Mouse (Mus musculus) lung, postnatal 36 days (tissue): Measurements from ENCODE around the gene Fgfrl1.
A peak's percentile ranks its signal among the peaks of the same experiment; 100 is the strongest.

Source experiments
- DNase-seq: peaks from one replicate; pipeline ENCODE4 v3.0.0; 2022; ENCODE audit warnings: mixed read lengths

Fgfrl1 gene

GRCm38 (mm10) chr5:108692271-108692670, at the start of gene Fgfrl1:
Gene Fgfrl1, plus strand, starts transcription at chr5:108692382.
- DNase-seq = peak; percentile 81

DNA sequence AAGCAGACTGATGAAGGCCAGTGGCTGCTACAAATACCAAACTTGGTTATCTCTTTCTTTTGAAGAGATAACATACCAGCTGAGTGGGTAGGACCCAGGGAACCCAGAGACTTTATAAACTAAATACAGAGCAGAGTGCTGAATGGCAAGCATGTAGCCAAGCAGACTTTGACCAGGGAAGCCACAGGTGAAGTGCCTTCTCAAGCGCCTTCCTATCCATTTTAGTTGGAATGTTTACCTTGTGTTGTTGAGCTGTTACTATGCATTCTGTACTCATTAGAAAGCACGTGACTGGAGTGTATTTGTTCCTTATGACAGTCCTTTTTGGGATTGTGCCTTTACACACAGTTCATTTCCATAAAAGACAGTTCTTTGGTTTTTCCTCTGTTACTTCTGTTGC, 48.5 kb upstream of the Fgfrl1 start:
- DNase-seq = peak; percentile 18

- no peak for DNase-seq
These were observed 46.4 kb upstream of the Fgfrl1 start for GRCm38 (mm10) chr5:108645651-108646342.

DNA sequence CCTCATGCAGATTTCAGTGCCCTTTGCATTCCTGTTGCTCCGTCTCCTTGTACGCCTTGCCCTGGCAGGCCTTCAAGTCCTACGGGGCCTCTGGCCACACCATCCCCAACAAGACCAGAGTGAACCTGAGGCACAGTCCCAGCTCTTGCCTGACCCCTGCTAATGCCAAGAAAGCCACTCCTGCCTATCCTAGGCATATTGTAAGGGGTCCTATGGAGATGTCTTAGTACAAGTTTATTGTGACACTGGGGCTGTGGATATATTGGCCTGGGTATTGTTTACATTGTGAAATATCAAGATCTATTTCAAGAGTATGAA, 45.9 kb upstream of the Fgfrl1 start:
- peak; percentile 40 for DNase-seq

- no peak for DNase-seq
These were observed 44.9 kb upstream of the Fgfrl1 start for GRCm38 (mm10) chr5:108647311-108647710.

DNA sequence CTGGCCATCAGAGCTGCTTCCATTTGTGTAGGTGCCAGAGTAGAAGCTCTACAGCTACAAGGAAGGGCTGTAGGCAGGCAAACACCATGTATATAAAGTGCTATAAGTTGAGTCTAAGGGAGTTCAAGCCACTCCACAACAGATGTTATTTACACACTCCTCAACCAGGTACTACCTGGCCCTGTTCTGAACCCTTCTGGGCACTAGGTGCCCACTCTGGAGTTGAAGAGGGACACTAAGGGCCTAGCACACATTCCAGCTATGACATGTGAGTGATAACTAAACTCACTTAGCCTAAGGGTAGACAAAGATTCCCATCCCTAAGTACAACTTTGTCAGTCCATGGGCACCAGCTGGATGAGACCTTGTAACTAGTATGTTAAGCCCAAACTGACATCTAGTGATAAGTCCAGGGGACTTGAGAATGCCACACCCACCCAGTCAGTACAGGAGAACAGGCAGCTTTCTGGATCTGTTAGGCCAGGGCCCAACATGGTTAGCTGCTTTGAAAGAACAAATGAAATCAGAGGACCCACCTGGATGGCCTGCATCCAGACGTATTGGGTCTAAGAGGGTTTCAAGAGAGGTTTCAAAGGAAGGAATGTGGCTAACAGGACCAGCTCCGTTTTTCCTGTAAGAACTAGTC, 44.2 kb upstream of the Fgfrl1 start:
- peak; percentile 23 for DNase-seq

DNA sequence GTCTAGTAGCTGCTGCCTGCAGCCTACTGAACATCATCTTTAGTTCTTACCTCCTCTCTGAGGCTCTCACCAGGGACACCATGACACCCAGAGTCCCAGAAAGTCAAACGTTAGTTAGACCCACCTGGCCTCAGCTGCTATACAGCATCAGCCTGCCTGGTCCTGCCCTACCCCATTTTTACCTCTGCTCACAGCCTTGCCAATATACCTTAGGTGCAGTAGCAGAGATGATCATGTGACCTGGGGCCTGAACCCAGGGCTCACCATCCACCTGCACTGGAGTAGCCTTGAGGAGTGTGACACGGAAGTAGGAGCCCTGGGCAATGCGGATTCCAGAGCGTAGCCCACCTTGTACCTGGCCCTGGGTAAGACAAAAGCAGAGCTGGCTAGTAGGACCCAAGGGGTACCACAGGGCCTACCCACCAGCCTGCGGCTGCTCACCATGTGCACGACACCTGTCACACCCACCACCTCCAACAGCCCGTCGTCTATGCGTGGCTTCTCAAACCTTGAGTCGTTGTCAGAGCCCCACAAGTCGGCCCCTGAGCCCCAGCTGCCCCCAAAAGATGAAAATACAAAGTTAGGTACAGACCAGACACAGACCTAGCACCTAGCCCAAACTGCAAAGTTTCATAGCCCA, 43.1 kb upstream of the Fgfrl1 start:
- DNase-seq = no peak

DNA sequence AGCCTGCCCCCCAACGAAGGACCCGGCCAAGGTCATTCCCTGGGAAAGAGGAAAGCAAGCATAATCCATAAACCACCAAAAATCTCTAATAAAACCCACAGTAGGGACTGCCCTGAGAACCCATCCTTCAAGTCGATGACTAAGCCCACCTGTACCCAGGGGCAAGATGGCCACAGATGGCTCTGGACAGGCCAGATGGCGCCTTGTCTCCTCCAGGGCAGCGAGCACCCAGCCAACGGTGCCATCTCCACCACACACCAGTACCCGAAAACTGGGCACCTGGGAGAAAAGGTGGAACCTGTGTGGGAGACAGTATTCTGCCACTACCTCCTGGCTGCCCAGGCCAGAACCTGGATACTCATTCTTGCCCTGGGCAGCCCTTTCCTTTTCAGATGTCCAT, 41.8 kb upstream of the Fgfrl1 start:
- DNase-seq = no peak

- no peak for DNase-seq
These were observed 41.0 kb upstream of the Fgfrl1 start for GRCm38 (mm10) chr5:108651136-108651720.

- DNase-seq = peak; percentile 93
These were observed 40.4 kb upstream of the Fgfrl1 start for GRCm38 (mm10) chr5:108651823-108652222.

- DNase-seq = no peak
These were observed 38.8 kb upstream of the Fgfrl1 start for GRCm38 (mm10) chr5:108653341-108653740.

- no peak for DNase-seq
These were observed 37.7 kb upstream of the Fgfrl1 start for GRCm38 (mm10) chr5:108654444-108654990.

DNA sequence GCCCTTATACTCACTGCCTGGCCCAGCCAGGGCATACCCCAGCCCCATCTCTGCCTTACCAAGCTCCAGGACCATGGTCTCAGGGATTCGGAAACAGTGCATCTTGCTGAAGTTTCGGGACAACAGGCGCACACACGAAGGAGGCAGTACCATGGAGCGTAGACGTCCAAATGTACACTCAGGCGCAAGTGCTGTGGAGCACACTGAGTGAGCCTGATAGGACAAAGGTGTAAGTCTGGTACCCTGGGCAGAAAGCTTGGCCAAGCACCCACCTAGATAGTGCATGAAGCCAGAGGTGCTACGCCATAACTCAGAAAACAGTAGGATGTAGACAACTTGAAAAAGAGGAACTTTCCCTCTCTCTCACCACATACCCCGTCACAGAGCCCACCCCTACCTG, 36.8 kb upstream of the Fgfrl1 start:
- no peak for DNase-seq

DNA sequence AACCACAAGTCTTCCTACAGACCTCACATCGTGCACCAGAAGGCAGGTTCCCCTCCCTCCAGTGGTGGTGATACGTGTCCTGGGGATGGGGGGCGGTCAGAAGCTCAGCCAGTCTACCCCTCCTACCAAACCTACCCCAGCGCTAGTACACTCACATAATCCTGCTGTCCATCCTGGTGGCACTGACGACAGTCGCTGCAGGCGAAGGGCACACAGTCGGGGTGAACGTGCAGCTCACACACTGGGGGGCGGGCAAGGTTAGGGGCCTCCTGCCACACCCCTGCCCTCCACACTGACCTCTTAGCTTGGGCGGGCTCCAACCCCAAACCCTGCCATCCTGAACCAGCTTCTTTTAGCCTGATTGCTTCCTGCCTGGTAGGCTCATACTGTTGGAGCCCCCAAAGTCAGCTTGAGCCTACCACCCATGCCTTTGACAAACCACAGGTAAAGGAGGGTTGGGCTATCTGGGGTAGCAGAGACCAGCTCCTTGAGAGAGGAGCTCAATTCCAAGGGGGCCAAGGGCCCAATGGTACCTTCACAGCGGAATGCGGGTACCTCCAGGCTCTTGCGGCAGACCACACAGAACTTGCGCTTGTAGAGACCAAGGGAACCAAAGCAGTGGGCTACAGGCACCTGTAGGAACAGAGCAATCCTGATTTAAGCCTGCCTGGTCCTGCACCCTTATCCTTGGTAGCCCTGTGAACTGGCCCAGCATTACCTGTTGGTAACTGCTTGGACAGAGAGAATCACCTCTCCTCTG, 36.1 kb upstream of the Fgfrl1 start:
- no peak for DNase-seq

DNA sequence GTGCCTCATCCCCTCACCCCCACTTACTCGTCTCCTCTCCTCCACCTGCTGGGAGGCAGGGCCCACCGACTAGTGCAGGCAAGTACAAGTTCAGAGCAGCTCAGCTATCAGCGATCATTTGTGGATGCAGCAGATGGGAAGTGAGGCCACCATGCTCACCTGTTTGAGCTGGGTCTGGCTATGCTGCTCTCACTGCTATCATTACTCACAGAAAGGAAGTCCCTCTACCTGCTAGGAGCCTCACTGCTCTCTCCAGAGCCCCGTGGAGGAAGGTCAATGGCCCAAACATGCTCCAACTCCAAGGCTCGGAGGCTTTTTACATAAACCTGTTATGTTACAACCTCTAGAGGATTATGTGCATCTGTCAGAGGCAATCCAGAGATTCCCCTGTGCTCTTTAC, 34.8 kb upstream of the Fgfrl1 start:
- no peak for DNase-seq

GRCm38 (mm10) chr5:108658611-108659010, 33.6 kb upstream of the Fgfrl1 start:
- no peak for DNase-seq

DNA sequence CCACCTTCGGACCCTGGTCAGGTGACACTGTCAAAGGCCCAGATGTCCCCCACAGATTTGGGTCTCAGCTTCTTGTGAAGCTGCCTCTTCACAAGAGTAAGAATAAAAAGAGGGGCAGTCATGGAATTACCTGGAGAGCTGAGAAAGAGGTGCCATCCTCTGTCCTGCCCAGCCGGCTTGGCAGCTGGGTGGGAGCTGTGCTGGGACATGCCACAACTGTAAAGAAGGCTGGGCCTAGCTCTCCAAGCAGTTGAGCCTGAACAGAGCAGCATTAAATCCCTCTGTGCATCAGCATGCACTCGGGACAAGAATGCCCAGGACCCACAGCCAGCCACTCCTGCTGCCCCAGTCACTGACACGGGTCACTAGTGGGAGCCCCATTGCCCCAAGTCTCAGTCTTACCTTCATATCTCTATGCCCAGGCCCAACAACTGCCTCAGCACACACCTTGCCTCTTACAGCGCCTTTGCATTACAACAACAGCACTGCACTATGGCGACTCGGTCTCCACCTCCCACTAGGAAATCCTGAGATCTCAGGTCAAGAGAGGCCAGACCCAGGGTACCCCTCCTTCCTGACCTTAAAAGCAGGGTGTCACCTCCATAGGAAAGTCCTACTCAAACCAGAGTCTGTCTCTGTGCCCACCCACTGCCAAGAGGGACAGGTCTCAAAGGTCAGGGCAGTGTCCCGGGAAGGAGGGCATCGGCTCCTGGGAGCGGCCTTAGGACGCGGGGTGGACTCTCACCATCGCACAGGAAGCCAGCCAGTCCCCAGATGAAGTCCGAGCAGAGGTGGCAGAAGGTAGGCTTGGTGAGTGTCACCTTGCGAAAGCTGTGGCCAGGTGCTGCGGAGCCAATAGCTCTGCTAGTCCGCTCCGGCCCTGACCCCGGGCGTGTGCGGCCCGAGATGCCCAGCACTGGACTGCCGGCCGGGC, 32.2 kb upstream of the Fgfrl1 start, which contains the start of gene Idua:
Gene Idua (plus strand): TSS at position 634 of the 934 bp plus-strand sequence.
- DNase-seq = no peak

DNA sequence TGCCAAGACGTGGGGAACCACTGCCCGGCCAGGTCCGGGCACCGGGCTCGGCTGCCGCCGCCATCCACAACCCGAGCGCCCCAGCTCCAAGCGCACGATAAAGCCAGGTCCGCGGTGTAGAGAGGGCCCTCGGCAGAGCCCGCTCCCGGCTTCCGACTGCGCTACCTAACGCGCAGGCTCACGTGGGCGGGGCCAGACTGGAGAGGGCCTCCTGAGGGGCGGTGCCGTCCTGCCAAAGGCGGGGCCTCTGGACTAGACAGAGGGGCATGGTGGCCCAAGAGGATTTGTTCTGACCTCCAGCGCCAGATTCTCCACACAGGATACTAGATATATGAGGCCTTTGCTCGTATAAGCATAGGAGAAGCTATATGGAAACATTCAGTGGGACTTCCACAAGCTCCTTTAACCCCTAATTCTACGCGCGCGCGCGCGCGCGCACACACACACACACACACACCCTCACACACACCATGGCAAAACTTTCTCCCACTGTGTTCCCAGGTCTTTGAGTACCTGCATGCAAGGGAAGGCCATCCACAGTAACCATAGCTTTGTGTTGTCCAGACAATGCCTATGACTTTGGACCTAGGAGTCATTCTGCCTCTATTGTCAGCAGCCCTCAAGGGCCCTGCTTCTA, 31.4 kb upstream of the Fgfrl1 start:
- peak; percentile 97 for DNase-seq

DNA sequence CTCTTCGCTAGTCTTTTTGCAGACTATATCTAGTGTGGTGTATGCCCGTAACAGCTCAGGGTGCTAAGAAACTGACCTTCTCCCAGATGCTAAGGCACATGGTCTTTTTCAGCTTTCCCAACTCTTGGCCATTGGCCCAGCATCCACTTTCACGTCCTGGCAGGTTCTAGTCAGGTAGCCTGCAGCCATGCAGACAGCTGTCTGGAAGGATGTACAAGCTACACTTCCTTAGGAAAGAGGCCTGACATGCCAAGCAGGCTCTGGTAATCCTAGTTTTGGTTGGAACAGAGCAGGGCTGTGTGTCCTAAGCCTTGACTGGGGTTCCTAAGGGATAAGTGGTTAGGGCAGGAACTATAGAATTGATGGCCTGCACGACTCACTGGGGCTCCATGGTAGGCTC, 29.4 kb upstream of the Fgfrl1 start:
- DNase-seq = no peak

GRCm38 (mm10) chr5:108665066-108665465, 27.1 kb upstream of the Fgfrl1 start:
- DNase-seq = no peak

DNA sequence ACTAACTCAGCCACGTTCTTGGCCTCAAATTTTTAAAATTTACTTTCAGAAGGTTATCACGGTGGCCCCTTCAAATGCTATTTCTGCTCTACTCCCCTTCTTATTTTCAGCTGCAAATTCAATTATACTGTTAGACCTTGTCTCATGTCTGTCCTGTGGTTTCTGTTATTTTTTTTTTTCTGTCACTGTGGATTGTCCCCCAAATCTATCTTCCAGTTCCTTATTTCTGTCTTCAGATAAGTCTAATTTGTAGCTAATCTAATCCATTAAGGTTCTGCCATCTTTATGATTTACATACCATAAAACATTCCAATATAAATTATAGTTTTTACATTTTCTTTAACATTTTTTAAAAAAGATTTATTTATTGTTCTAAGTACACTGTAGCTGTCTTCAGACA, 24.8 kb upstream of the Fgfrl1 start:
- no peak for DNase-seq
